Mouse (Mus musculus) skeletal muscle tissue, adult 2 months (tissue): ENCODE measurements around the gene Cx3cr1.
"Not testable (repeated sequence)": the region's sequence is repeated elsewhere in the genome, so short reads cannot be mapped to it uniquely, and the experiment has no call there.

Experiments used
- DNase-seq: peaks from one replicate; pipeline ENCODE4 v3.0.0-alpha.2; 2012; ENCODE audit warnings: low read depth, low spot score

Gene Cx3cr1

DNA sequence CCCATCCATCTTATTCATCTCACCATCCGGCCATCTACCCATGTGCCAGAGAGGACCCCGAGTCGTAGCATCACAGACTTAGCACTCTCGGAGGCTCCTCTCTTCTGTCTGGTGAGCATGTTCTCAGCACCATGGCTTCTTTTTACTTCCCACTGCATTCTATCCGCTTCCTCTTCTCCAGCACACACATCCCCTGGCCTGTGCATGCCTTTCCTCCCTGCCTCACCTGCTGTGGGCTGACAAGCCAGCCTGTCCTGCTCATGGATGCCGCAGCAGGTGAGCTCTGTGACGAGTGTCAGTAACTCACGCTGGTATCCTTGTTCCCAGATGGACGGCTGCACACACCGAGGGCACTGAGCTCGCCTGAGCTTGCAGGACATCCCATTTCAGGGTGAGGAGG lies at the start of gene Cx3cr1:
TSS of gene Cx3cr1 (minus strand) at position 101 of the 400 bp plus-strand sequence.
- DNase-seq, result no peak

DNA sequence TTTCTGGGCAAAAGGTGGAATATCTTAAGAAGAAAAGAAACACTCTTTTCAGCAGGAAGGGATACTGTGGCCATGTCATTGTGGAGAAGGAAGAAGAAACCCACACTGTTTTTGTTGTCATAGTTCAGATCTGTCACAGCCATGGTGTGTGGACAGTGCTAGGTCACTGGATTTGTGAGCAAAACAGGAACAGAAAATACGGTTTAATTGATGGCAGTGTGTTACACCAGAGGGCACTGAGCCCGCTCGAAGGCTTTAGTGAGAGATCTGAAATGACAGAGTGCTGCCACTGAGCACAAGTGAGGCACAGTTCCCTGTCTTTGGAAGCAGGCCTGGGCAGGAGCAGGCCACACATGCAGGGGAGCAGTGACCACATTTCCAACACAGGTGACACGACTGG lies 48.5 kb upstream of the Cx3cr1 start:
- DNase-seq, result no peak

DNA sequence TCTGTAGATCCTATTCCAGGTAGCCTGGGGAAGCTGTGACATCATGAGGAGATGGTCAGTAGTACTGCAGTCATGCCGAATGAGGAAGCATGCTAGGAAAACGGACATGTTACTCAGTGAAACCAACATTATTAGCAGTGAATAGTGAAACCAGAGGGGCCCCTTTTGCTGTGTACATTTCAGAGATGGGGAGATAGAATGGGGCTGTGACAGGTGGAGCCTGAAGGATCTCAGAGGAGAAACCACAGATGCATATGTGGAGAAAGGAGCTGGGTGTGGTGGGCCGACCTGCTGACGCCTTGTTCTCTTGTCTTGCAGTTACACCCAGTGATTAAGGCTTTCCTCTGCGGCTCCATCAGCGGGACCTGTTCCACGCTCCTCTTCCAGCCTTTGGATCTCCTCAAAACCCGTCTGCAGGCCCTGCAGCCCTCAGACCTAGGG lies 46.5 kb upstream of the Cx3cr1 start:
- no peak for DNase-seq

DNA sequence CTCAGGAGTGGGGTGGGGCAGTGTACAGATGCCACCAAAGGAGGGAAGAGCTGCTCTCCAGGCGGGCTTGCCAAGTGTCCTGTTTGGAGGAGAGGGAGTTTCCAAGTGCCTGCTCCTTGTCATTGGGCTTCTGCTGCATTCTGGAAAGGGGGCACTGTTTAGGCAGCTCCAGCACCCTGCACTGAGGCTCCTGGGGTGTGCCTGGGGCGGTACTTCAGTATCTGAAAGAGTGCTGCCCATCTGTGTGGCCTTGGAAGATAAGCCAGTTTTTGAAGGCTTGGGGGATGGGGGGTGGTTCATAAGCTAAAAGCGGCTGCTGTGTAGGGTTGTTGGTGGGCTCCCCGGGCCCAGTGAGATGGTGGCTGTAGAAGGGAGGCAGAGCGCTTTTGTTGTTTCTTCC lies 45.9 kb upstream of the Cx3cr1 start:
- no peak for DNase-seq

DNA sequence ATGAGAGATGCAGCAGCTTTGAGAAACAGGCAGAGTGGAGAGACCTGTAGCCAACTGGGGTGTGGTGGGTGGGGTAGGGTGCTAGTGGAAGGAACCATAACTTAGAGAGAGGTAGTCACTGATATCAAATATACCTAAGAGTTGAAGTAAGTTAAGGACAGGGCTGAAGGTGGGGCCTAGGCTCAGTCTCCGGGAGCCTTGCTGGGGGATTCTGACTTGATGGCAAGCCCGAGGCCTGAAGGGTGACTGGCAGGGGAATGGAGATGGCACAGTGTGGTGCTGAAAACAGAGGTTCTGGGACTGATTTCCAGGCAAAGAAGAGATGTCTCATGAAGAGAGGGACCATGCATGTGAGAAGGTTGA lies 45.1 kb upstream of the Cx3cr1 start:
- DNase-seq, result no peak

DNA sequence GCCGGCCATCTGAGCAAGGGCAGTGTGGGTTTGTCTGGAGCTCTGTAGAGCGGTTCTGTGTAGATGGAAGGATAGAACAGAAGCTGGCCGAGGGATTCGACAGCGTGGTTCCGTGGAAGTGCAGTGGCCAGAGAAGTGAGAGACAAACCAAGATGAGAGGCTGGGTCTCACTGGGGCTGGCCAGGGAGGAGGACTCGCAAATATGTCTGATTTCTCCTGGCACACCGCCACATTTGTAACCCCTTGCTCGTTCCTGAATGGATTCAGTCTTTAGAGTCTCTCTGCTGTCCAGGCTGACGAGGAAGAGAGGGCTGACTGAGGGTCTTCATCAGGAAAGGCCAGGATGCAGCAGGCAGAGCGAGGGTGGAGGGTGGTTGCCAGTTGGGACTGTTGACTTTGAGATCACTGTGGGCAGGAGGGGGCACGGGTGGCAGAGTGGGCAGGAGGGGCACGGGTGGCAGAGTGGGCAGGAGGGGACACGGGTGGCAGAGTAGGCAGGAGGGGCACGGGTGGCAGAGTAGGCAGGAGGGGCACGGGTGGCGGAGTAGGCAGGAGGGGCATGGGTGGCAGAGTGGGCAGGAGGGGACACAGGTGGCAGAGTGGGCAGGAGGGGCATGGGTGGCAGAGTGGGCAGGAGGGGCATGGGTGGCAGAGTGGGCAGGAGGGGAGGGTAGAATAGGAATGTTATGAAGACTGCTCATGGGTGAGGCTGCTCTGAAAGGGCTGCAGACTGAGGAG lies 44.5 kb upstream of the Cx3cr1 start:
- DNase-seq, result no peak

DNA sequence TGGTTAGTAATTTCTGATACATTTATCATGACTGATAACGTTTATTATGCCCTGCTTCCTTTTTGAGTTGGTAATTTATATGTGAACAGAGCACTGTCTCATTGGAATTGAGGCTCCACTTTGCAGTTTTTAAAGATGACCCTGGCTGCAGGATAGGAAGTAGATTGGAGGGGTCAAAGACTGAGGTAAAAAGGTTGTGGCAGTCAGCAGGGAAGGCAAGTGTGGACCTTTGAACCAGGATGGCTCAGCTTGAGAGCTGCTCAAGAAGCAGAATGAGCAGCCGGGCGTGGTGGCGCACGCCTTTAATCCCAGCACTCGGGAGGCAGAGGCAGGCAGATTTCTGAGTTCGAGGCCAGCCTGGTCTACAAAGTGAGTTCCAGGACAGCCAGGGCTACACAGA lies 43.8 kb upstream of the Cx3cr1 start:
- no peak for DNase-seq

DNA sequence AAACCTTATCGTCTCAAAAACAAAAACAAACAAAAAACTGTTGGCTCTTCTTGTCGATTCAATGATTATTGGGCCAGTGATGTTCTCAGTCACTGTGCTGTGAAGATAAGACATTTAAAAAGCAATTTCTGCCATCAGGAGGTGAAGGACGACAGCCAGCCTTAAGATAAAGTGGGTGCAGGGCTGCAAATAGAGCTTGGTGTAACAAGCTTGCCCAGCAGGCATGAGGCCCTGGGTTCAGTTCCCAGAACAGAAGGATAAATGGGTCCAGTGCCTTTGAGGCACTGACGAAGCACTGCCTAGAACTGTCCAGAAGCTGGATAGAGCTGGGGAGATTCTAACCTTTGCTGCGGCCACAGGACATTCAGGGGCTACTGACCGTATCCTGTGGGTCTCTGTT lies 42.8 kb upstream of the Cx3cr1 start:
- no peak for DNase-seq

DNA sequence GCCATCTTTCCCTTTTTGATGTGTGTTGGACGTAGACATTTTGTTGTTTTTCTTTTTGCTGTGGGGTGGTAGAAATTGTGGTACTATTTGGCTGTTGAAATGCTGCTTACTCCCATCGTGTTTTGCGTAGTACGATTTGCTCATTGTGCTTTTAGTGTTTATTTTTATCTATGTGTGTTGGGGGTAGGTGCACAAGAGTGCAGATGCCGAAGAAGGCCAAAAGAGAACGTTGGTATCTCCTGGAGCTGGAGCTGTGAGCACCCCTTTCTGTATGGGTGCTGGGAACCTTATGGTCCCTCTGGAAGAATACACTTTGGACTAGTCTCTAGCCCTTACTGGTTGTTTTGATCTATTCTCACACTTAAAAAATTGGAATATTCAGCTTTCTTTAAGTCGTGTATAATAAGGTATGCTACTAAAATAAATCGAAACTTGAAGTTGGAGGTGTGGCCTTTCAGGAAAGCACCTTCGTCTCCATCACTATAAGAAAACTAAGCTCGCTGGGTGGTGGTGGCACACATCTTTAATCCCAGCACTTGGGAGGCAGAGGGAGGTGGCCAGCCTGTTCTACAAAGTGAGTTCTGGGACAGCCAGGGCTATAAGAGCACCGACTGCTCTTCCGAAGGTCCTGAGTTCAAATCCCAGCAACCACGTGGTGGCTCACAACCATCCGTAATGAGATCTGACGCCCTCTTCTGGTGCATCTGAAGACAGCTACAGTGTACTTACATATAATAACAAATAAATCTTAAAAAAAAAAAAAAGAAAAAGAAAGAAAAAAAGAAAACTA lies 41.7 kb upstream of the Cx3cr1 start:
- no peak for DNase-seq

DNA sequence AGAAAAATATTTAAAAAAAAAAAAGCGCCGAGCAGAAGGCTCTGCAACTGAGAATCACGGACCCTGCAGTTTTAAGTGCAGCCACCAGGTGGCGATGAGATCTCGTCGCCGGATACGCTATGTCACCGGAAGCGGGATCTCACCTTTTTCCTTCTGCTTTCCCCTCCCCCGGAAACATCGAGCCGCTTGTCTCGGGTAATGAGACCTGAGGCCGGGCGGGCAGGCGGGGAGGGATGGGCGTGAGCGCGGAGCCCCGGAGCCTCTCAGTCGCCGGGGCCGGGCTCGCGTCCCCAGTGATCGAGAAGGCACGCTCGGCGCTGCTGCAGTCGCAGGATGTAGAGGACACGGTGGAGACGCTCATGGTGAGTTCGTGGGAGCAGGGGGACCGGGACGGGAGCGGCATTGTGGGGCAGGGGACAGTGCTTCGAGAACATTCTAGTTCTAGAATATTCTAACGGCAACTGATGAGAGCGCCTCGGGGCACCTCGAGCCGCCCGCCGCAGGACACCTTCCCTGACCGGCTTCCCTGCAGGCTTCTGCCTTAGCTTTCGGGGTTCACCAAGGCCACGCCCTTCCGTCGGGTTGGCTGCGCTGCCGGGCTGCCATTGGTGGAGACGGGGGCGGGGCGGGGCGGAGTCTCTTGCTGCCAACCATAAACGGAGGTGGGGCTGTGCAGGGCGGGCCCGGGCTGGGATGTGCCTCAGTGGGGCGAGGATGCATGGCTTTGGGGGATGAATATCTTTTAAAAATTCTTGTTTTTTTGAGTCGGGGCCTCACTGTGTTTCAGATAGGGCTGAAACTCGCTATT lies 40.7 kb upstream of the Cx3cr1 start, which contains the start of gene Slc25a38:
TSS of gene Slc25a38 (plus strand) at position 164 of the 808 bp plus-strand sequence.
- peak; percentile 90 for DNase-seq

DNA sequence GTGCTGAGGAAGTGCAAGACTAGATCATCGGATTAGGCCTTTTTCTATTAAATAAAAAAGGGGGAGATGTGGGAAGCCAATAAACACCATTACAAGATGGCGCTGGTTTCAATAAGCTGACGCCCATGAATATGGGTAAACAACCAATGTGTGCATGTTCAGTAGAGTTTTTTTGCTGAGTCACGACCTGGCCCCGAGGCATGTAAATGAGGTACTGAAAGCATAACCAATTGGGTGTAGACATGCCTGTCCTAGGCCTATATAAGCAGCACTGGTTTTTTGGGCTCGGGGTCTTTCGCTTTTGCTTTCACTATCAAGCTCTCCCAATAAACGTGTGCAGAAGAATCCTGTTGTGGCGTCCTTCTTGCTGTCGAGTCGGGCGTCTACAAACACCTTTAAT lies 39.3 kb upstream of the Cx3cr1 start:
- DNase-seq, result not testable (repeated sequence)

DNA sequence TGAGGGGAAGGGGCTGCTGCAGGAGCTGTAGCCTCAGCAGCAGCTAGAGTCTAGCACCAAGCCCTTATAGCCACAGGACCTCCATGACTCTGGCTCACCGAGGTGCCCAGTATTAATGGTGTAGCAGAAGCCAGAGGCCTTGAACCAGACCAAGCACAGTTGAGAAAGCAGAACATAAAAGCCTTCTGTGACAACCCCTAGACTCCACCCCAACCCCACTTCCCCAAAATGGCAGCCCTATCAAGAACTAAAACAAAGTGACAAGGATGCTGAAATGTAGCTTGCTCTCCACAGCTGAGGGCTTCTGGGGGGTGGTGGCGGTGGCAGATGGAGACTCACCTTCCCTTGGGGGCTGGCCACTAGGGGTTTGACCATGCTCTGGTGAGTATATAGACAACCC lies 31.5 kb upstream of the Cx3cr1 start:
- no peak for DNase-seq

DNA sequence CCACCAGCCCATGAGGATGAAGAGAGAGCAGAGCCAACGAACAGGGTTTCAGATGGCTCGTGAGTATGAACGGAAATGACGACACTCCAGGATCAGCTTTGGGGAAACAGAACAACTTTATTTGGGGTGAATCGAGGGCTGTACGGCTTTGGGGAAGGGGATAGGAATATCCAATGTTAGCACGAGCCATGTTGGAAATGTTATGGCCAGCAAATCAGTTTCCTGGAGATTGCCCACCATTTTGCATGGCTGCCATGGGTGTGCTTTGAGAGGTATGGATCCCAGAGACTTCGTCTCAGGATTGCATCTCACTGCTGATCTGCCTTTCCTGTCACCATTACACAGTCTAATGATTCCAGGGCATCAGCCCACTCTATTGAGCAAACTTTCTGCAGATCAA lies 29.6 kb upstream of the Cx3cr1 start:
- DNase-seq, result no peak

DNA sequence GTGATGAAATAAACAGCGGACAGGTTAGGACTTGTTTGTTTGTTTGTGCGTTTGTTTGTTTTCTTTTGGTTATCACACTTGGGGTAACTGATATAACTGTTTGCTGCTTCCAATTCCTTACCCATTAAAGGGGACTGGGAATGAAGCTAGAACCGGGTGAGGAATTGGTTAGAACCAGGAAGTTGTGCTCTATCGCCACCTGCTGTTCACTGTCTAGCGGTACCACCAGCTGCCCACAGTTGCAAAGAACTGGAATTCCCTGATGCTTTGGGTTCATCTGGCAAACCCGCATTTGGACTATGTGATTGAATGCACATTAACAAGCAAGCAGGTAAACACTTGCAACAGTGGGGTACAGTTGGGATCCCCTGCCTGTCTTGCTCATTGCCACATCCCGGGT lies 29.0 kb upstream of the Cx3cr1 start:
- no peak for DNase-seq

DNA sequence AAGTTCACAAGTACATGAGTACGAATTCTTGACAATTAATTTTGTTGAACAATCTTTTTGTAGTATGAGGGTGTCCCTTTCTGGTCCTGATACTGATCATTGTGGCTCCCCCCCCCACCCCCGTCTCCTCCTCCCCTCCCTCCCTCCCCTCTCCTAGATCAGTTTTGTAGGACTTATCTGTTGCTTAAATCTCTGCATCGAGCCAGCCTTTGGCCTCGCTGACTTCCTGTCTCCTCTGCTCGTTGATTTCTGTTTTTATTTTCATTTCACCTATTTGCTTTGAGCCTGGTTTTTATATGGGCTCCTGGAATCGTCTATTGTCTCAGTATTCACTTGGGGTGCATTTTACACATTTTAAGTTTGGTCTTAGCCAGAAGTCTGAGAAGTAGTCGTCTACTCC lies 26.2 kb upstream of the Cx3cr1 start:
- no peak for DNase-seq

DNA sequence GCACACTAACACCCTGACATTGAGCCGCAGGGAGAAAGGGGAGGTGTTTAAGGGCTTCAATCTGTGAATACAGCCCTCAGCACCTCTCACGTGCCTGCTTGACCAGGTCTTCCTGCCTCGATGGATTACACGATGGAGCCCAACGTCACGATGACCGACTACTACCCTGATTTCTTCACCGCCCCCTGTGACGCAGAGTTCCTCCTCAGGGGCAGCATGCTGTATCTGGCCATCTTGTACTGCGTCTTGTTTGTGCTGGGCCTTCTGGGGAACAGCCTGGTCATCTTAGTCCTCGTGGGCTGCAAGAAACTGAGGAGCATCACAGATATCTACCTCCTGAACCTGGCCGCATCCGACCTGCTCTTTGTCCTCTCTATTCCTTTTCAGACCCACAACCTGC lies 24.0 kb upstream of the Cx3cr1 start:
- no peak for DNase-seq

DNA sequence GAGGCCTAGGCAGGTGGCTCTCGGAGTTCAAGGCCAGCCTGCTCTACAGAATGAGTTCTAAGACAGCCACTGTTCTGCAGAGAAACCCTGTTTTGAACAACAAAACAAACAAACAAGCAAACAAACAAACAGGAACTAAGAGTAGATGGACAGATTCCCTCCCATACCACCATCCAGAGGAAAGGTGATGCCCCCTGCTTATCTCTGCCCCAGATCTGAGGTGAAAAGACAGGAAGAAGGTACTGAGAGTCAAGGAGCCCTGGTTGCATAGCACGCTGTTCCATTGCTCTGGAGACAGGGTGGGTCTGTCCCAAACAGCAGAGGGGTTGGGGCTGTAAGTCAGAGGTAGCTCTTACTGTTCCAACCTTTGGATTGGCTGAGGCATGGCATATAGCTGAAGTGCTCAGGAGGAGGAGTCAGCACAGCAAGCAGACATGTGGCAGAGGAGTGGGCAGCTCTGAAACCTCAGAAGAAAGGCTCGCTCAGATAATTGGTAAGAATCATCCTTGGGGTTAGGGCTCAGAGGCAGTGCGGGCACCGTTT lies 22.1 kb upstream of the Cx3cr1 start, which contains the start of gene Ccr8:
TSS of gene Ccr8 (plus strand) at position 419 of the 543 bp plus-strand sequence.
- DNase-seq, result no peak

DNA sequence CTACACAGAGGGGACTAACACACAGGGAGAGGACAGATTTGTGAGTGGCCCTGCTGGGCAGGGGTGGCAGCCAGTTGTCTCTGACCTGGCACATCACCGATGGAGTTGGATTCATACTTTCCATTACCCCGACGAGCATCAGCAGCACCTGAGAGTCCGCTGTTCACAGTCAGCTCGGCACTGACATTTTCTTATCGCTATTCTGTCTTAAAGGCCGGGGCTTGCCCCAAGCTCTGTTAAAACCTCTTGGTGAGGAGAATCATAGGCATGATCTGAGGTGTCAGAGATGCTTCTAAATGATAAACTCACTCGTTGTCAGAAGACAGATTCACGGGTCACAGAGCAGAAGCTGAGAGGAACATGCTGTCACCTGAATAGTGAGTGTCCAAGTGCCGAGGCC lies 21.4 kb upstream of the Cx3cr1 start:
- DNase-seq, result no peak

DNA sequence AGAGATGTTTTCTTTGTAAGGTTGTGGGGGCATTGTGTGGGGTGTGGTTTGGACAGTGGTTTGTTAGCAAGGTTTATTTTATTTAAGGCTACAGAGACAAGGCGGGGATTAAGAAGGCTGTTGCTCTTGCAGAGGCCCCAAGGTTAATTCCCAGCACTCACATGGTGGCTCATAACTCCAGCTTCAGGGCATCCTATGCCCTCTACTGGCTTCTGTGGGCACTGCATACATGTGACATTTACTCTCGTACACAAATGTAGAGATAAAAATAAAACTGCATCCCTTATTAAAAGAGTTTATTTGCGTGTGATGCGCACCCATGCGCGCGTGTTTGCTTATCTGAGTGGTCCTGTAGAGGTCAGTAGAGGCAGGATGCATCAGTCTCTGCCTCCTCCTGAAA lies 19.4 kb upstream of the Cx3cr1 start:
- DNase-seq, result no peak

DNA sequence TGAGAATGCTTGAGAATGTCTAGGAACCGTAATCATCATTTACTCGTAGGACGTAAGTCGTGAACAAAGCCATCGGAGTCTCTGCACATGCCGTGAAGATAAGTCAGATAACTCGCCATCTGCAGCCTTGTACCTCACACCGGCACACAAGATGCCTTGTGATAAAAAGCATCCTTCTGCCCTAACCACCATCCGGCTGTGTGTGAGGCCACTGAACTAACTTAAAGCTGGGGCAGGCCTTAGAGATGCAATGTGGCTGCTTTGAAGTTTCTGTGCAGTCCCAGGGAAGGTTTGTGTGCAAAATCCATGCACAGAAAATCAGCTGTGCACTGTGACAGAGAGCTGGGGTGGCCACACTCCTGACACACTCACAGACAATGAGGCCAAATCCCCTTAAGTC lies 14.7 kb upstream of the Cx3cr1 start:
- no peak for DNase-seq

DNA sequence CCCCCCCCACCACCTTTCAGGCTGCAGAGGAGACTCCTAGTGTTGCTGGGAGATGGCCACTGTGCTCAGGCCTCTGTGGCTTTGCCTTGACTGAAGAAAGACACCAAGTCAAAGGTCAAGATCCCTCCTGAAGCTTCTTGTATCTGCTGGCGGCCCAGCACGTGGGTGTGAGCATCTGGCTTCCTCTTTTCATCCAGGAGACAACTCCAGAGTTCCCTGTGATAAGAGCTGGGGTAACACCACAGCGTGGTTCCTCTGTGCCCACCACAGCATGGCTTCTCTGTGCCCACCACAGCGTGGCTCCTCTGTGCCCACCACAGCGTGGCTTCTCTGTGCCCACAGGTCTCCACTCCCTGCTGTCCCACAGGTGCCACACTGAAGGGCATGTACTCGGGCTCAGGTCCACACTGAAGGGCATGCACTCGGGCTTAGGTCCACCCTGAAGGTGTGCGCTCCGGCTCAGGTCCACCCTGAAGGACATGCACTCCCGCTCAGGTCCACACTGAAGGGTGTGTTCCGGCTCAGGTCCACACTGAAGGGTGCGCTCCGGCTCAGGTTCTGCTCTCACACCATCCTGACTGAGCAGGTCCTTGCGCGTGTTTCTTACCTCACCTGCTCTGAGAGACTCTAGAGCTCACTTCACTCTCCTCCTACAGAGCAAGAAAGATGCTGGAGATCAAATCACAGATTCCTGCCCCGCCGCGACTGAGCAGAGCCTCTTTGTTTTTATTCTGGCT lies 13.6 kb upstream of the Cx3cr1 start:
- DNase-seq, result no peak
